Mouse (Mus musculus): Measurements from ENCODE around the gene Mill2. TPM values are rescaled to one million over a fixed set of nuclear protein-coding genes. Genes with fewer than 3 reads are reported as not detected.

Mill2 gene
- total and polyA plus RNA-seq, 3 experiments, result 0.11 TPM; not detected in 2

GRCm38 (mm10) chr7:18872014-18872802, 32.4 kb downstream of the Mill2 start:
- ATAC-seq (ENCODE audit: extremely low read depth, insufficient number of reproducible peaks, low FRiP score, poor library complexity, severe bottlenecking) (no peak), DNase-seq (ENCODE audit: low spot score) (no peak)
- Histone ChIP-seq H3K27me3 (ENCODE audit: insufficient read depth, low read length) (no peaks in the 10 kb centered on the region), H3K36me3 (replicated peaks) (no peaks in the 10 kb centered on the region), H3K9me3 (replicated peaks) (no peaks in the 10 kb centered on the region), H3K4me1 (ENCODE audit: insufficient read depth, low read depth, low read length) (peaks cover 3% of the 10 kb centered on the region; the same call in 1 of the 2 replicates), H3K4me3 (ENCODE audit: low read depth, low read length) (no peak overlapping the region)
- TF ChIP-seq POLR2AphosphoS5 (IDR thresholded peaks at IDR 0.05; ENCODE audit: insufficient replicate concordance, low read depth, low read length) (no peak), GATA1 (IDR thresholded peaks at IDR 0.05; ENCODE audit: borderline replicate concordance, low read length) (no peak), GATA2 (IDR thresholded peaks at IDR 0.05; ENCODE audit: borderline replicate concordance, low read depth, low read length) (no peak)

- Histone ChIP-seq H3K27me3 (ENCODE audit: insufficient read depth, low read length) (no peaks in the 10 kb centered on the region), H3K4me3 (ENCODE audit: low read depth, low read length) (no peak overlapping the region), H3K9me3 (replicated peaks) (no peaks in the 10 kb centered on the region), H3K36me3 (replicated peaks) (no peaks in the 10 kb centered on the region), H3K4me1 (ENCODE audit: insufficient read depth, low read depth, low read length) (peaks cover 3% of the 10 kb centered on the region; the same call in 1 of the 2 replicates)
- ATAC-seq (ENCODE audit: extremely low read depth, insufficient number of reproducible peaks, low FRiP score, poor library complexity, severe bottlenecking) (no peak), DNase-seq (ENCODE audit: low spot score) (no peak)
- no peak for TF ChIP-seq POLR2AphosphoS5 (IDR thresholded peaks at IDR 0.05; ENCODE audit: insufficient replicate concordance, low read depth, low read length)
Observed at GRCm38 (mm10) chr7:18872816-18873215, 33.0 kb downstream of the Mill2 start.

GRCm38 (mm10) chr7:18873253-18873652, 33.5 kb downstream of the Mill2 start:
- no peak for TF ChIP-seq GATA1 (IDR thresholded peaks at IDR 0.05; ENCODE audit: borderline replicate concordance, low read length)
- peak; percentile 79 for TF ChIP-seq CTCF (IDR thresholded peaks at IDR 0.05; ENCODE audit: low read depth, low read length)
- TF ChIP-seq POLR2AphosphoS5 (IDR thresholded peaks at IDR 0.05; ENCODE audit: insufficient replicate concordance, low read depth, low read length), result no peak
- no peak for TF ChIP-seq GATA2 (IDR thresholded peaks at IDR 0.05; ENCODE audit: borderline replicate concordance, low read depth, low read length)
- TF ChIP-seq TAL1 (conservative IDR thresholded peaks at IDR 0.05; ENCODE audit: low read depth, low read length), result no peak
- no peak overlapping the region for H3K4me3 ChIP-seq (ENCODE audit: low read depth, low read length)

DNA sequence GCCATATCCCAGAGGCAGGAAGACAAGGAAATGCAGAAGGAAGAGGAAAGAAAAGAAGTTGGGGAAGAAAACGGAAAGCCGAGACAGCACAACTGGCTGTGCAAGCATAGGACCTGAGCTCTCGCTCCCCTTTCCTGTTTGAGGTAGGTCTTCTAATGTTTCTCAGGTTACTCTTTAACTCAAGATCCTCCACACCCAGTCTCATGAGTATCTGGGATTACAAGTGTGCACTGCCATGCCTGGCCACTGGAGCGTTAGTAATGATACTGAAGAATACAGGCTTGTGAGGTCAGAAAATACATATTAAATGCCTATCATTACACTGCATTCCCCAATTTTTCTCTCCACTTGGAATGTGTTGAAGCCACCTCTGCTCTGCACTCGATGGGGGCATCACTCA, 35.6 kb downstream of the Mill2 start:
- TF ChIP-seq CTCF (IDR thresholded peaks at IDR 0.05; ENCODE audit: low read depth, low read length) (no peak), GATA1 (IDR thresholded peaks at IDR 0.05; ENCODE audit: borderline replicate concordance, low read length) (no peak), TAL1 (conservative IDR thresholded peaks at IDR 0.05; ENCODE audit: low read depth, low read length) (no peak), POLR2AphosphoS5 (IDR thresholded peaks at IDR 0.05; ENCODE audit: insufficient replicate concordance, low read depth, low read length) (no peak), GATA2 (IDR thresholded peaks at IDR 0.05; ENCODE audit: borderline replicate concordance, low read depth, low read length) (no peak)
- H3K4me1 ChIP-seq (ENCODE audit: insufficient read depth, low read depth, low read length), result peaks cover 3% of the 10 kb centered on the region; the same call in 1 of the 2 replicates
- DNase-seq (ENCODE audit: low spot score), result no peak
- H3K9me3 ChIP-seq (replicated peaks), result no peaks in the 10 kb centered on the region
- H3K4me3 ChIP-seq (ENCODE audit: low read depth, low read length), result no peak overlapping the region
- H3K36me3 ChIP-seq (replicated peaks), result no peaks in the 10 kb centered on the region
- H3K27me3 ChIP-seq (ENCODE audit: insufficient read depth, low read length), result 0 out of 2 replicates have a peak, but pooled peaks cover 3% of the 10 kb centered on the region
- ATAC-seq (ENCODE audit: extremely low read depth, insufficient number of reproducible peaks, low FRiP score, poor library complexity, severe bottlenecking), result no peak

More at GRCm38 (mm10) chr7:18873253-18873652, 33.5 kb downstream of the Mill2 start:
- ATAC-seq (ENCODE audit: extremely low read depth, insufficient number of reproducible peaks, low FRiP score, poor library complexity, severe bottlenecking) (peak; percentile 40; the same call in 1 of the 2 replicates), DNase-seq (ENCODE audit: low spot score) (peak; percentile 25)
- no peaks in the 10 kb centered on the region for H3K9me3 ChIP-seq (replicated peaks)
- H3K36me3 ChIP-seq (replicated peaks), result no peaks in the 10 kb centered on the region
- H3K4me1 ChIP-seq (ENCODE audit: insufficient read depth, low read depth, low read length), result peaks cover 3% of the 10 kb centered on the region; the same call in 1 of the 2 replicates
- no peaks in the 10 kb centered on the region for H3K27me3 ChIP-seq (ENCODE audit: insufficient read depth, low read length)

GRCm38 (mm10) chr7:18878691-18879090, 38.9 kb downstream of the Mill2 start:
- Histone ChIP-seq H3K27me3 (ENCODE audit: insufficient read depth, low read length) (peaks cover 12% of the 10 kb centered on the region), H3K4me3 (ENCODE audit: low read depth, low read length) (no peak overlapping the region), H3K4me1 (ENCODE audit: insufficient read depth, low read depth, low read length) (no peaks in the 10 kb centered on the region), H3K36me3 (replicated peaks) (no peaks in the 10 kb centered on the region), H3K9me3 (replicated peaks) (no peaks in the 10 kb centered on the region)
- no peak for ATAC-seq (ENCODE audit: extremely low read depth, insufficient number of reproducible peaks, low FRiP score, poor library complexity, severe bottlenecking)
- no peak for DNase-seq (ENCODE audit: low spot score)
- TF ChIP-seq CTCF (IDR thresholded peaks at IDR 0.05; ENCODE audit: low read depth, low read length), result no peak
- TF ChIP-seq GATA1 (IDR thresholded peaks at IDR 0.05; ENCODE audit: borderline replicate concordance, low read length), result no peak
- no peak for TF ChIP-seq TAL1 (conservative IDR thresholded peaks at IDR 0.05; ENCODE audit: low read depth, low read length)
- TF ChIP-seq POLR2AphosphoS5 (IDR thresholded peaks at IDR 0.05; ENCODE audit: insufficient replicate concordance, low read depth, low read length), result no peak
- TF ChIP-seq GATA2 (IDR thresholded peaks at IDR 0.05; ENCODE audit: borderline replicate concordance, low read depth, low read length), result no peak

GRCm38 (mm10) chr7:18883991-18884744, 44.4 kb downstream of the Mill2 start:
- no peak for DNase-seq (ENCODE audit: low spot score)
- TF ChIP-seq GATA1 (IDR thresholded peaks at IDR 0.05; ENCODE audit: borderline replicate concordance, low read length) (no peak), GATA2 (IDR thresholded peaks at IDR 0.05; ENCODE audit: borderline replicate concordance, low read depth, low read length) (no peak), CTCF (IDR thresholded peaks at IDR 0.05; ENCODE audit: low read depth, low read length) (no peak)
- peaks cover 18% of the 10 kb centered on the region for H3K27me3 ChIP-seq (ENCODE audit: insufficient read depth, low read length)

More at GRCm38 (mm10) chr7:18883991-18884744, 44.4 kb downstream of the Mill2 start:
- H3K36me3 ChIP-seq (replicated peaks), result no peaks in the 10 kb centered on the region
- no peaks in the 10 kb centered on the region for H3K9me3 ChIP-seq (replicated peaks)
- 0 out of 2 replicates have a peak, but pooled peaks cover 3% of the 10 kb centered on the region for H3K4me1 ChIP-seq (ENCODE audit: insufficient read depth, low read depth, low read length)
- ATAC-seq (ENCODE audit: extremely low read depth, insufficient number of reproducible peaks, low FRiP score, poor library complexity, severe bottlenecking), result no peak
- no peak overlapping the region for H3K4me3 ChIP-seq (ENCODE audit: low read depth, low read length)
